Mouse (Mus musculus) liver, postnatal 0 days (tissue): ENCODE measurements at regions not wholly inside any gene's neighbourhood (a gene's known extent, or its start where the extent isn't known, plus 50 kb on each side); places are given as distances from the start of the nearest gene placed in this dataset.

ENCODE experiments used
- ATAC-seq: fragments of 200-750 bp; cut with Nextera tagmentation; 2 replicates; pipeline ENCODE4 v1.8.0; 2017; ENCODE audit warnings: mild to moderate bottlenecking, moderate library complexity
- DNase-seq: peaks from one replicate; pipeline ENCODE4 v3.0.0-alpha.2; 2016
- H3K27ac ChIP-seq: fragments of 300-500 bp; sonication (generic); 2 replicates; pipeline ENCODE4 v1.5.1; 2014; ENCODE audit warnings: antibody characterized with exemption, moderate library complexity, mild to moderate bottlenecking, low read depth
- H3K27me3 ChIP-seq: fragments of 300-500 bp; sonication (generic); 2 replicates; pipeline ENCODE4 v1.6.1; 2014; ENCODE audit warnings: low read length, control low read depth, mixed read lengths; ENCODE audit not compliant: insufficient read depth
- H3K36me3 ChIP-seq: fragments of 300-500 bp; sonication (generic); replicated peaks from 2 replicates; pipeline ENCODE4 v1.6.1; 2014; ENCODE audit warnings: mild to moderate bottlenecking, control low read depth, low read length, moderate library complexity, mixed read lengths; ENCODE audit not compliant: insufficient read depth
- H3K4me1 ChIP-seq: fragments of 300-500 bp; sonication (generic); 2 replicates; pipeline ENCODE4 v1.6.1; 2014; ENCODE audit warnings: antibody characterized with exemption, mild to moderate bottlenecking, control low read depth; ENCODE audit not compliant: insufficient read depth
- H3K4me2 ChIP-seq: fragments of 300-500 bp; sonication (generic); 2 replicates; pipeline ENCODE4 v1.6.1; 2014; ENCODE audit warnings: low read depth, mild to moderate bottlenecking, low read length, moderate library complexity, mixed read lengths
- H3K4me3 ChIP-seq: fragments of 300-500 bp; sonication (generic); 2 replicates; pipeline ENCODE4 v1.5.1; 2014; ENCODE audit warnings: low read depth, low read length
- H3K9ac ChIP-seq: fragments of 300-500 bp; sonication (generic); replicated peaks from 2 replicates; pipeline ENCODE4 v1.6.1; 2014; ENCODE audit warnings: mild to moderate bottlenecking, moderate library complexity
- H3K9me3 ChIP-seq: fragments of 300-500 bp; sonication (generic); 2 replicates; pipeline ENCODE4 v1.6.1; 2016; ENCODE audit warnings: mild to moderate bottlenecking, control low read depth, low read length, mixed read lengths
- CTCF ChIP-seq: sonication (generic); IDR thresholded peaks from 2 replicates; pipeline ENCODE4 v1.5.1; 2016; ENCODE audit warnings: antibody characterized with exemption, low read depth
- EP300 ChIP-seq: IDR thresholded peaks from 2 replicates; pipeline ENCODE4 v1.6.1; 2016; ENCODE audit warnings: antibody characterized with exemption, low read depth, mild to moderate bottlenecking
- WGBS: fragments of 180-500 bp; shearing (Covaris S2); extraction: QIAGEN DNeasy Blood & Tissue Kit; methylation state at CpG from one replicate; pipeline ENCODE4 v1.1.7; 2014; ENCODE audit not compliant: insufficient replicate concordance; 5-methylcytosine and 5-hydroxymethylcytosine counted together

- WGBS: 50% methylated on average over 1 of the region's 1 CpGs
- TF ChIP-seq CTCF: no peak
Measured at GRCm38 (mm10) chr7:117138681-117139080, 242.1 kb upstream of the Xylt1 start.

GRCm38 (mm10) chr7:117139245-117139970 lies 241.4 kb upstream of the Xylt1 start:
- no peaks in the 10 kb centered on the region for H3K27me3 ChIP-seq
- H3K4me1 ChIP-seq: no peaks in the 10 kb centered on the region
- H3K9ac ChIP-seq: no peak overlapping the region
- H3K36me3 ChIP-seq: no peaks in the 10 kb centered on the region
- 16% methylated on average over 5 of the region's 5 CpGs for WGBS
- no peak for ATAC-seq
- H3K9me3 ChIP-seq: no peaks in the 10 kb centered on the region
- no peak overlapping the region for H3K27ac ChIP-seq
- H3K4me3 ChIP-seq: no peak overlapping the region
- no peak overlapping the region for H3K4me2 ChIP-seq
- no peak for TF ChIP-seq CTCF
- no peak for TF ChIP-seq EP300
- peak; percentile 16 for DNase-seq

More at GRCm38 (mm10) chr7:117138681-117139080, 242.1 kb upstream of the Xylt1 start:
- Histone ChIP-seq H3K27ac (no peak overlapping the region), H3K4me3 (no peak overlapping the region), H3K4me2 (no peak overlapping the region), H3K27me3 (no peaks in the 10 kb centered on the region), H3K36me3 (no peaks in the 10 kb centered on the region), H3K9ac (no peak overlapping the region), H3K4me1 (no peaks in the 10 kb centered on the region), H3K9me3 (no peaks in the 10 kb centered on the region)
- DNase-seq (no peak), ATAC-seq (no peak)

GRCm38 (mm10) chr7:117139971-117140247 lies 240.9 kb upstream of the Xylt1 start:
- Histone ChIP-seq H3K27me3 (no peaks in the 10 kb centered on the region), H3K27ac (no peak overlapping the region), H3K36me3 (no peaks in the 10 kb centered on the region), H3K9ac (no peak overlapping the region), H3K4me3 (no peak overlapping the region), H3K4me1 (no peaks in the 10 kb centered on the region), H3K4me2 (no peak overlapping the region), H3K9me3 (no peaks in the 10 kb centered on the region)
- WGBS: 23% methylated on average over 1 of the region's 1 CpGs
- DNase-seq: no peak
- TF ChIP-seq EP300 (no peak), CTCF (no peak)
- no peak for ATAC-seq

- Histone ChIP-seq H3K27me3 (no peaks in the 10 kb centered on the region), H3K4me1 (no peaks in the 10 kb centered on the region), H3K4me2 (no peak overlapping the region), H3K36me3 (no peaks in the 10 kb centered on the region), H3K27ac (no peak overlapping the region), H3K4me3 (no peak overlapping the region), H3K9ac (no peak overlapping the region), H3K9me3 (no peaks in the 10 kb centered on the region)
- DNase-seq: no peak
- 83% methylated on average over 7 of the region's 7 CpGs for WGBS
- no peak for ATAC-seq
- TF ChIP-seq EP300 (no peak), CTCF (no peak)
Measured at GRCm38 (mm10) chr7:117146809-117147208, 234.0 kb upstream of the Xylt1 start.

- no peak overlapping the region for H3K4me2 ChIP-seq
- H3K4me3 ChIP-seq: no peak overlapping the region
- H3K27ac ChIP-seq: no peak overlapping the region
- no peaks in the 10 kb centered on the region for H3K36me3 ChIP-seq
- 66% methylated on average over 8 of the region's 8 CpGs for WGBS
- TF ChIP-seq CTCF (no peak), EP300 (no peak)
- H3K9me3 ChIP-seq: no peaks in the 10 kb centered on the region
- ATAC-seq (no peak), DNase-seq (no peak)
- no peaks in the 10 kb centered on the region for H3K4me1 ChIP-seq
- no peak overlapping the region for H3K9ac ChIP-seq
- no peaks in the 10 kb centered on the region for H3K27me3 ChIP-seq
Measured at GRCm38 (mm10) chr7:117150355-117150754, 230.4 kb upstream of the Xylt1 start.

GRCm38 (mm10) chr7:117153826-117154550 lies 226.8 kb upstream of the Xylt1 start:
- TF ChIP-seq EP300 (no peak), CTCF (no peak)
- Histone ChIP-seq H3K36me3 (no peaks in the 10 kb centered on the region), H3K4me2 (no peak overlapping the region), H3K9me3 (no peaks in the 10 kb centered on the region), H3K27me3 (no peaks in the 10 kb centered on the region), H3K4me1 (no peaks in the 10 kb centered on the region), H3K9ac (no peak overlapping the region), H3K4me3 (no peak overlapping the region), H3K27ac (no peak overlapping the region)
- ATAC-seq (no peak), DNase-seq (no peak)
- WGBS: 73% methylated on average over 5 of the region's 5 CpGs
